Mouse (Mus musculus): Measurements from ENCODE around the gene Ptgis. TPM values are rescaled to one million over a fixed set of nuclear protein-coding genes. Genes with fewer than 3 reads are reported as not detected.
"Not testable (repeated sequence)": the region's sequence is repeated elsewhere in the genome, so short reads cannot be mapped to it uniquely, and the experiment has no call there.

Gene Ptgis
- polyA plus RNA-seq, 1 experiment: 4.3 TPM

DNA sequence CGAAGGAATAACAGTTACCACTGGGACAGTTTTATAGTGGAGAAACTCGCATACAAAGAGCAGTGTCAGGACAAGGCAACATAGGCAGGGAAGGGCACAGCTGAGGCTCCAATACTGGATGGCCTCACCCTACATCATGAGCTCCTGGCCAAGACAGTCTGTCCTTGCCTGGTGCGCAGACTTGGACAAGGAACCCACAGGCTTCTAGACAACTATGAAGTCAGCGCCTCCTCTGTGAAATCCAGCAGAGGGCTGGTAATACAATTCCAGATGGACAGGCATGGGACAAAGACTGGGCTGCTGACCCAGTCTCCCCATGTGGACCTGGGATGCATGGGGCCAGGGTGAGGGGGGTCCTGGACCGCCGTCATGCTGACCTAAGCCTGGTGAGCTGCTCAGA lies 16.2 kb downstream of the Ptgis start:
- Histone ChIP-seq H3K4me1 (ENCODE audit: control insufficient read depth, insufficient read depth, insufficient read length, low read length) (no peaks in the 10 kb centered on the region), H3K4me3 (ENCODE audit: insufficient read depth, low read depth, low read length) (no peak overlapping the region), H3K27ac (replicated peaks; ENCODE audit: low read depth, low read length) (no peak overlapping the region)

DNA sequence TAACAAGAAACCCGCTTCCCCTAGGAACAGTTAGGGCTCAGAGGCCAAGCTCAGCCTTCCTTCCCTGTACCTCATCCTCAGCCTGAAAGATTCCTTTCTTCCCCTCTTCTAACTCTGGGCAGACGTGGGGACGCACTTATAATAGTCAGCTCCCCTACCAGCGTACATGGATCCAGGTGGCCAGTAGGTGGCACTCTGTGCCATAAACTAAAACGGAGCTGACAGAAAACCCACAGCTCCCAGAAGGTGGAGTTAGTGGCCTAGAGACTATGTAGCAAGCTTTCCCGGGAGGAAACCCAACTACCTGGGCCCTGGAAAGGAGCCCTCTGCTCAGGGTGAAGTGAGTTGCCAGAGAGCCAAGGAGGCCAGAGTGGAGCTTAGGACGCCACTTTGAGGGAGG lies 18.3 kb downstream of the Ptgis start:
- Histone ChIP-seq H3K27ac (replicated peaks; ENCODE audit: low read depth, low read length) (no peak overlapping the region), H3K4me3 (ENCODE audit: insufficient read depth, low read depth, low read length) (no peak overlapping the region), H3K4me1 (ENCODE audit: control insufficient read depth, insufficient read depth, insufficient read length, low read length) (no peaks in the 10 kb centered on the region)

DNA sequence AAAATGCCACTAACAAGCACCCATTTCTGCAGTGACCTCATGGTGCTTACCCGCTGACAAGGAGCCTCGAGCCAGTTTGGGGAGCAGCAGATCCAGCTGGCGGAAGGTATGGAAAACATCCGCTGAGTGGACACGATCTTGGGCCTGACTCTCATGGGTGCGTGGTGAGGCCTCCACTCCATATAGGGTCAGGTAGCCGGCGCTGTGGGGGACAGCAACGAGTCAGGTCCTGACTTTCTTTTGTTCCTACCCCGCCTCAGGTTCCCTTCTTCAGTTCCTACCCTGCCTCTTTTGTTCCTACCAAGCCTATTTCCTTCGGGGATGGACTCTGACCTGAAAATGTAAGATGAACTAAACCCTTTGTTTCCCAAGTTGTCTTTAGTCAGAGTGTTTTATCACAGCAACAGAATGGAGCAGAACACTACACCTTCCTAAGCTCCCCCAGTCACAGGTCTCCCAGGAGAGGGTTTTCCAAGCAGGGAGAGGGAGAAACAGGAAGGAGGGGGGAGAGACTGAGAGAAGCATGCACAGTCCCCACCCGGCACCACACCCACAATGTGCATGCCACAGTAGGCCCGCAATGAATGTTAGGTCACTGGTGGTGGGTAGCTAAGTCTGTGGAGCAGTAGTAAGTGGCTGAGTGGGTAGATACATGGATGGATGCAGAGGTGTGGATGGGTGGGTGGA lies 19.1 kb downstream of the Ptgis start:
- H3K4me1 ChIP-seq (ENCODE audit: control insufficient read depth, insufficient read depth, insufficient read length, low read length): no peaks in the 10 kb centered on the region
- no peak overlapping the region for H3K27ac ChIP-seq (replicated peaks; ENCODE audit: low read depth, low read length)
- H3K4me3 ChIP-seq (ENCODE audit: insufficient read depth, low read depth, low read length): no peak overlapping the region

DNA sequence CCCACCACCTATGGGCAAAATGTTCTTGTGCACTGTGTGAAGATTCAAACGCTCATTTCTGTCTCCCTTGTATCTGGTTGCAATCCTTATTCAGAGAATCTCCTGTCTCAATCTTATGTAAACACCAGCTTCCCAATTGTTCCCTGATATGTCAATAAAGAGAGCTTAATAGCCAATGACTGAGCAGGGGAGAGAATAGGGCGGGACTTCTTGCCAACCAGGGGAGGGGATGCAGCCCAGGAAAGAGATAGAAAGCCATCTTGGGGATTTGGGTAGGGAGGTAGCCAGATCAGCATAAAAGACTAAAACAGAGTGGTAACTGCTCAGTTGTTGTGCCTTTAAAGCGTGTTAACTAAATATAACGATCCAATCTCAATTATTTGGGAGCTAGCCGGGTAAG lies 19.7 kb downstream of the Ptgis start:
- Histone ChIP-seq H3K4me1 (ENCODE audit: control insufficient read depth, insufficient read depth, insufficient read length, low read length) (no peaks in the 10 kb centered on the region), H3K4me3 (ENCODE audit: insufficient read depth, low read depth, low read length) (no peak overlapping the region), H3K27ac (replicated peaks; ENCODE audit: low read depth, low read length) (no peak overlapping the region)

DNA sequence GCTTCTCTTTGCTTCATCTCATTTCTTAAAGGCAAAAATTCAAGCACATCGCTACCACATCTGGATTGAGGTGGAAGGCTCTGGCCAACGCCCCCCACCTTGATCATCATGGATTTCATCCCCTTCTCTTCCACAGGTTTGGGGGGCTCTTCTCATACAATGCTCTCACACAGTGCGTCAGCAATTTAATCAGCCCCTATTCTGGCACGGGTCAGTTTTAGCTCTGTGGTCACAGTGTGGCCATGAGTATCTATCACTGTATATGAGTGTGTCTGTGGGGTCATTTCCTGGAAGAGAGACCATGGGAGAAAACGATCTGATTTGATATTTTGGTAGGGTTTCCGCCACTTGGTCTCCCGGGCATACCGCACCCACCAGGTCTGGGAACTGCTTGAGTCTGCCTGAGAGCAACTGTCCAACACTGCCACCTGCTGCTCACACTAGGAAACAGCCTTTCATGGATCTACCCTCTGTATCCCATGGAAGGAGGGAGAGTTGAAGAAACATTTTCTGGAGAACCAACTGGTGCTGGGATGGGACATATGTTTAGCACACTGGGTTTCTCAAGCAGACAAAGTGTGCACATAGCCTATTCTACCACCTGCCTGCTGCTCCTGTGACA lies 21.1 kb downstream of the Ptgis start:
- Histone ChIP-seq H3K27ac (replicated peaks; ENCODE audit: low read depth, low read length) (no peak overlapping the region), H3K4me3 (ENCODE audit: insufficient read depth, low read depth, low read length) (no peak overlapping the region), H3K4me1 (ENCODE audit: control insufficient read depth, insufficient read depth, insufficient read length, low read length) (no peaks in the 10 kb centered on the region)

DNA sequence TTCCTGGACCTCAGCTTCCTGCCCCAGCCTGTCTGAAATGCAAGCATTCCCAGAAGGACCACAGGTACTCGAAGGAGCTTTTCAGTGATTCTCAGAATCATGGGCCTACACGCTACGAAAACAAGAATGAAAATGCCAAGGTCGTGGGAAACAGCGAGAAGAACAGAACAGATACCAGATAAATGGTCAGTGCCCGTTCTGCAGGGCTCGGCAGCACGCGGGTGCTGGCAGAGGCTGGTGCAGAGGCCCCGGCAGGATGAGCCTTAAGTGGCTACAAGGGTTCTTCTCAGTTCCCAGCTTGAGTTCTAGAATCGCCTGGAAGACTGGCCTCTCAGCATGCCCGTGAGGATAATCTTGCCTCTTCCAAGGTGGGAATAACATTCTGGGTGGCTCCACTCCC lies 26.7 kb downstream of the Ptgis start:
- H3K4me3 ChIP-seq (ENCODE audit: insufficient read depth, low read depth, low read length): no peak overlapping the region
- H3K4me1 ChIP-seq (ENCODE audit: control insufficient read depth, insufficient read depth, insufficient read length, low read length): peaks cover 6% of the 10 kb centered on the region; the same call in 1 of the 2 replicates
- H3K27ac ChIP-seq (replicated peaks; ENCODE audit: low read depth, low read length): peak overlapping the region; percentile 46; the same call in 1 of the 2 replicates

DNA sequence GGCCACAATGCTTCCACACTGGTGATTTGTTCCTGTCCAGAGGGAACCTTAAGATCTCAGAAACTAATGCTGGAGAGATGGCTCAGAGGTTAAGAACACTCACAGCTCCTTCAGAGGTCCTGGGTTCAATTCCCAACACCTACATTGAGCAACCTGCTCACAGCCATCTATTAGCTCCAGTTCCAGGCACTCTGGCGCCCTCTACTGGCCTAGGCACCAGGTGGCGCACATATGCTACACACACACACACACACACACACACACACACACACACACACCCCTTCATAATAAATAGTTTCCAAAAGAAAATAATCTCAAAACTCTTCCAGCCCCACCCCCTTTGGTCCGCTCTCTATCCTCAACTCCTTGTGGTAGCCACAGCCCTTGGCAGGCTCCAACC lies 27.3 kb downstream of the Ptgis start:
- H3K4me3 ChIP-seq (ENCODE audit: insufficient read depth, low read depth, low read length): no peak overlapping the region
- H3K27ac ChIP-seq (replicated peaks; ENCODE audit: low read depth, low read length): no peak overlapping the region
- H3K4me1 ChIP-seq (ENCODE audit: control insufficient read depth, insufficient read depth, insufficient read length, low read length): peaks cover 6% of the 10 kb centered on the region; the same call in 1 of the 2 replicates

DNA sequence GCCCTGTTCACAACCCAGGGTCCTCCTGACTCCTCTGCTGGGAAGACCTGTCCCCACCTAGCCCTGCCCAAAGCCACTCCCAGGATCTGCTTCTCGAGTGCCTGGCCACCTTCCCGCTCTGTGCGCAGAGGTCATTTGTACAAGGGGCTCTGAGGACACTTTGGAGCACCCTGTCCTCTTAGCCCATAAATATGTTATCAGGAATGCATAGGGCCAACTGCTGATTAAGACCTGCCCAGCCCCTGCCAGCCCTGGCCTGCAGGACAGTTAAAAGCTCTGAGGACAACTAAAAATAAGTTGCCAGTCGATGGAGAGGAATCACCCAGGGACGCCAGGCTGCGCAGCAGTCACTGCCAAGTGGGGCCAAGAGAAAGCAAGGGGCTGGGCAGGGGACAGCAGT lies 27.9 kb downstream of the Ptgis start:
- Histone ChIP-seq H3K4me1 (ENCODE audit: control insufficient read depth, insufficient read depth, insufficient read length, low read length) (peaks cover 7% of the 10 kb centered on the region; the same call in 1 of the 2 replicates), H3K27ac (replicated peaks; ENCODE audit: low read depth, low read length) (no peak overlapping the region), H3K4me3 (ENCODE audit: insufficient read depth, low read depth, low read length) (no peak overlapping the region)

DNA sequence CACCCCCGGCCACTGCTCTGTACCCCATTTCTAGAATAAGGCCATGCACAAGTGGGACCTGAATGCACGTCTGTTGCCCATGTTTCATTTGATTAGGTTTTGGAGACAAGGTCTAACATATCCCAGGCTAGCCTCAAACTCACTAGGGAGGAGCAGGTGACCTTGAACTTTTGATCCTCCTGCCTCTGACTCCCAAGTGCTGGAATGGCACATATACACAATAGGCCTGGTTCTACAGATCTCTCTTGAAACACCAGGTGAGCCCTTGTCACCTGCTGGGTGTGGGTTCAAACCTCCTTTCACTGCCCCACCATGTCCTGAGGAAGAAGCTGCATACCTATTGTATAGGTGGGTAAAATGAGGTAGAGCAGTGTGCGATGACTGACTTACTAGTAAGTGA lies 28.3 kb downstream of the Ptgis start:
- H3K4me1 ChIP-seq (ENCODE audit: control insufficient read depth, insufficient read depth, insufficient read length, low read length): peaks cover 9% of the 10 kb centered on the region; the same call in 1 of the 2 replicates
- no peak overlapping the region for H3K27ac ChIP-seq (replicated peaks; ENCODE audit: low read depth, low read length)
- no peak overlapping the region for H3K4me3 ChIP-seq (ENCODE audit: insufficient read depth, low read depth, low read length)

DNA sequence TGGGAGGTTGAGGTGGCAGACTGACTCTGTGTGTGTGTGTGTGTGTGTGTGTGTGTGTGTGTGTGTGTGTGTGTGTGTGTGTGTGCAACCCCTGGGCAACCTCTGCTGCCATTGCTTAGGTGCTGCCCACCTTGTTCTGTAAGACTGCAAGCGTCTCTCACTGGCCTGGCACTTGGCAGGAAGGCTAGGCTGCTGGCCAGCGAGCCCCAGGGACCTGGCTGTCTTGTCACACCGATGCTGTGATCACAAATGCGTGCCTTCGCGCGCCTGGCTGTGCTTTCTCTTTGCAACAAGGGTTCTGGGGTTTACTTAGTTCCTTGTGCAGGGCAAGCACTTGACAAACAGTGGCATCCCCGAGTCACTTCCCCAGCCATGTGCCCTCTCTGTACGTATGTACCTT lies 30.5 kb downstream of the Ptgis start:
- Histone ChIP-seq H3K4me1 (ENCODE audit: control insufficient read depth, insufficient read depth, insufficient read length, low read length) (peaks cover 9% of the 10 kb centered on the region), H3K4me3 (ENCODE audit: insufficient read depth, low read depth, low read length) (no peak overlapping the region), H3K27ac (replicated peaks; ENCODE audit: low read depth, low read length) (no peak overlapping the region)

DNA sequence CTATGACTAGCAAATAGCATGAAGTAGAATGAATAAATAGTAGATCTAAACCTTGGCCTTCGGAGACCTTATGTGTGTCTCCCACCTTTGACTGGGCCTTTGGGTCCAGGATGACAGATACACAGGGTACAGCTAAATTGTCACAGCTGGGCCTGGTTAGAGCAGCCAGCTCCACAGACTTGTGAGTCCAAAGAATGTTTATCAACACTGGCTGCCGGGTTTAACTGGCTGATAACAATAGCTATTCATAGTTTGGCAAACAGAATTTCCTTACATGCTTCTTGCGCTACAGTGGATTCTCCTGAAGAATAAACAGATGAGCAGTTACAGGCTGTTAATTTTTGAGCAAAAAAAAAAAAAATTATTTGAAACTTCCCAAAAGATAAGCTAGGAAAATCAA lies 31.4 kb downstream of the Ptgis start:
- no peak overlapping the region for H3K27ac ChIP-seq (replicated peaks; ENCODE audit: low read depth, low read length)
- no peak overlapping the region for H3K4me3 ChIP-seq (ENCODE audit: insufficient read depth, low read depth, low read length)
- peaks cover 9% of the 10 kb centered on the region for H3K4me1 ChIP-seq (ENCODE audit: control insufficient read depth, insufficient read depth, insufficient read length, low read length)

DNA sequence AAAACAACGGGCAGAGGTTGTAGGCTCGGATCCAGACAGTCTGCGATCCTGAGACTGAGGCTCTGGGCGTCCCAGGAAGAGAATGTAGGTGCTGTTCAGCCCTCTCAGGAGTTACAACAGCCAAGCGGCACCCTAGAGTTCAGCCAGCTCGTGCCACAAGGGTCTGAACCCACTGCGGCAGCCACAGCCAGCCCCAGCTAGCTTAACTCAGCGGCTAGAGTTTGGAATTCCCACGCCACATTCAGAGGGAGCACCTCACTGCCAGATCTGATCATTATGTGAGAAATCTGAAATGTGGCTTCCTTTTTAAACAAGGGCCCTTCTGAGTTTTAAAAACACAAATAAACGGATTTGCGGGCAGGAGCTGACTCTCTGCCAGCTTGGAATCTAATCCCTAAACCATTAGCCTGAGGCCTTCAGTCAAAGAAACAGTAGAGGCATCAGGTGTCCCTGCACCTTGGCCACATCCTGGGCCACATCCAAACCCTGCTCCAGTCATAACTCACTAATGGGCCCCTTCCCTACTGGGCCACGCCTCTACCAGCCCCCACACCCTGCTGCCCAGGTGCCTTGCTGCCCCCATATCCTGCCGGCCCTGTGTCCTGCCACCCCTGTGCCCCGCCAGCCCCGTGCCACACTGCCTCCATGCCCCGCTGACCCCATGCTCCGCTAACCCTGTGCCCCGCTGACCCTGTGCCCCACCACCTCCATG lies 34.3 kb downstream of the Ptgis start:
- Histone ChIP-seq H3K4me3 (ENCODE audit: insufficient read depth, low read depth, low read length) (no peak overlapping the region), H3K27ac (replicated peaks; ENCODE audit: low read depth, low read length) (no peak overlapping the region), H3K4me1 (ENCODE audit: control insufficient read depth, insufficient read depth, insufficient read length, low read length) (peaks cover 4% of the 10 kb centered on the region)

DNA sequence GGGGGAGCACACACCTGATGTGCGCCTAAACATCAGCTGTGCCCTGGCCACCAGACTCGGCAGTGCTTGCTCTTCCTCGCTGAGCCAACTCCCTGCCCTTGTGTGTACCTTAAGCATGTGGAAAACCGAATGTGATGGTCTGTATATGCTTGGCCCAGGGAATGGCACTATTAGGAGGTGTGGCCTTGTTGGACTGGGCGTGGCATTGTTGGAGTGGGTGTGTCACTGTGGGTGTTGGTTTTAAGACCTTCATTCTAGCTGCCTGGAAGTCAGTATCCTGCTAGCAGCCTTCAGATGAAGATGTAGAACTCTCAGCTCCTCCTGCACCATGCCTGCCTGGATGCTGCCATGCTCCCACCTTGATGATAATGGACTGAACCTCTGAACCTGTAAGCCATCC lies 35.7 kb downstream of the Ptgis start:
- H3K4me1 ChIP-seq (ENCODE audit: control insufficient read depth, insufficient read depth, insufficient read length, low read length); H3K27ac ChIP-seq (replicated peaks; ENCODE audit: low read depth, low read length); H3K4me3 ChIP-seq (ENCODE audit: insufficient read depth, low read depth, low read length): not testable (repeated sequence)

DNA sequence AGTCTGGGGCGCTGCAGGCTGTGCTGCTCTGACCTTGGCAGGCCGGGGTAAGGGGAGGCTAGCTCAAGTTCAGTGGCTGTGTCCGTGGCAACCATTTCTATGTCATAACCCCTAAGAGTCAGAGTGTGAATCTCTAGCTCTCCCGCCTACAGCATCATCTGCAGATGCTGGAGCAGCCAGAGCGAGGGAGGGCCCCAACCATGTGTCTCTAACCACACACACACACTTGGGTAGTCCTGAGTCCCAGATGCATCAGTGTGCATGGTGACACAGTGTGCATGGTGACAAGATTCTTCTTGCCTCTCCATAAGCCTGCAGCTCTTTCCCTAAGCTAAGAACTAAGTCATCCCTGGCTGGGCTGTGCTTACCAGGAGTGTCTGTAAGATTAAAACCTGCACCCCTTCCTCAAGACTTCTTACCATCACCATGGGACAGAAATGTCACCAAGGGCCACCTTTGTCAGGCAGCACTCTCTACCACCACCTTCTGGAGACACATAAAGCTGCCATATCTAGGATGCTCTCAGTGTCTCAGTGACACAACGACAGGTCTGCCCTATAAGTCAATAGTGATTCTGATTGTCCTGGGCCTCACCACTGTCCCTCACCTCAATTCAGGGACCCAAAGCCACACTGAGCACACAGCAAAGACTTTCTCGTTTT lies 36.8 kb downstream of the Ptgis start:
- Histone ChIP-seq H3K27ac (replicated peaks; ENCODE audit: low read depth, low read length) (no peak overlapping the region), H3K4me3 (ENCODE audit: insufficient read depth, low read depth, low read length) (no peak overlapping the region), H3K4me1 (ENCODE audit: control insufficient read depth, insufficient read depth, insufficient read length, low read length) (peaks cover 5% of the 10 kb centered on the region)

All from brown adipose tissue, adult 24 weeks (tissue).